Mouse (Mus musculus) intestine, embryonic 16.5 days (tissue): Measurements from ENCODE around the gene Crybg2. TPM values are rescaled to one million over a fixed set of nuclear protein-coding genes. Genes with fewer than 3 reads are reported as not detected.
A peak's percentile ranks its signal among the peaks of the same experiment; 100 is the strongest.

ENCODE experiments used
- ATAC-seq: fragments of 200-750 bp; cut with Nextera tagmentation; 2 replicates; pipeline ENCODE4 v1.8.0; 2017; ENCODE audit warnings: moderate TSS enrichment, moderate library complexity
- H3K27ac ChIP-seq: fragments of 300-500 bp; sonication (generic); 2 replicates; pipeline ENCODE4 v1.5.1; 2014; ENCODE audit warnings: mild to moderate bottlenecking, low read length
- H3K27me3 ChIP-seq: fragments of 300-500 bp; sonication (generic); replicated peaks from 2 replicates; pipeline ENCODE4 v1.6.1; 2014; ENCODE audit warnings: low read length, control low read depth, mixed read lengths; ENCODE audit not compliant: control insufficient read depth, insufficient read depth
- H3K36me3 ChIP-seq: fragments of 300-500 bp; sonication (generic); 2 replicates; pipeline ENCODE4 v1.6.1; 2014; ENCODE audit warnings: low read length, control low read depth; ENCODE audit not compliant: control insufficient read depth, insufficient read depth
- H3K4me1 ChIP-seq: fragments of 300-500 bp; sonication (generic); 2 replicates; pipeline ENCODE4 v1.6.1; 2014; ENCODE audit warnings: low read length, control low read depth, mixed read lengths; ENCODE audit not compliant: control insufficient read depth, insufficient read depth
- H3K4me2 ChIP-seq: fragments of 300-500 bp; sonication (generic); 2 replicates; pipeline ENCODE4 v1.6.1; 2014; ENCODE audit warnings: low read depth, low read length, control low read depth
- H3K4me3 ChIP-seq: fragments of 300-500 bp; sonication (generic); 2 replicates; pipeline ENCODE4 v1.5.1; 2014; ENCODE audit warnings: mild to moderate bottlenecking, low read length
- H3K9ac ChIP-seq: fragments of 300-500 bp; sonication (generic); 2 replicates; pipeline ENCODE4 v1.6.1; 2014; ENCODE audit warnings: low read depth, low read length
- H3K9me3 ChIP-seq: fragments of 300-500 bp; sonication (generic); 2 replicates; pipeline ENCODE4 v1.6.1; 2016; ENCODE audit warnings: low read length, control low read depth; ENCODE audit not compliant: control insufficient read depth
- whole genome bisulfite sequencing: fragments of 180-500 bp; shearing (Covaris S2); extraction: QIAGEN DNeasy Blood & Tissue Kit; methylation state at CpG from one replicate; pipeline ENCODE4 v1.1.7; 2014; 5-methylcytosine and 5-hydroxymethylcytosine counted together
- polyA plus RNA-seq: library from polyadenylated mRNA; unstranded; fragments of >200 nt; fragmentation: Nextera tagmentation; extraction: Ambion mirVana; gene quantifications from 2 replicates; pipeline ENCODE4 v1.2.1, GENCODE M21; 2015

Gene Crybg2
- polyA plus RNA-seq, 1 experiment from 2014 or later, result 22.9 TPM

DNA sequence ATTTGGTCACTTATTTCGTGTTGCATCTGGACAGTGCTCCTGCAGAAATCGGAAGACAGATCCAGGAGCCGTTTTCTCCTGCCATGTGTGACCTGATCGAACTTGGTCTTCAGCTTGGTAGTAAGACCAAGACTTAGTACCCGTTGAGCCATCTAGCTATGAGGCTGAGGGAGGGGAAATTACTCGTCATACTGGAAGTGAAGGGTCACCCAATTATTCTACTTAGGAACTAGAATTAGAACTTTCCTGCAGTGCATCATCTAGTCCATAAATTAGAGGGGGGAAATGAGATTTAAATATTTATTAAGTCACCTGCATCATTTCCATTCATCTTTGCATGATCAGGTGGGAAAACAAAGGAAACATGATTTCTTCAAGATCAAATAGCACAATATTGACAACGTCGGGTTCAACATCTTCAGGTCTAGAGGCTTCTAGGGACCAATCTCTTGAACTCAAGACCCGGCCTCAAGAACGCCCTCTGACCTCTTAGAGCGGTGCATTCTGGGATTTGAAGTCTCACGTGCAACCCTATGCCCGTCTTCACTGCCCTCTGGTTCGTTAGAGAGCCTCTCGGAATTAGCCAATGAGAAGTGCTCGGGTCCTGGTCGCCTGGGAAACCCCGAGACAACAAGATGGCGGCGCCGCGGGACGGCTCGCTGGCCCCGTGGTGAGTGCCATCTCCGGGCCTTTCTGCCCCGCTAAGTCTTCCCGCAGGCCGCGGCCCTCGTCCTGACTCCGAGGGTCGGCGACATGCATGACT, 41.5 kb downstream of the Crybg2 start, which contains the start of gene Ubxn11:
Ubxn11 (plus strand) TSS at position 592 of the 763 bp plus-strand sequence.
- Histone ChIP-seq H3K4me1 (no peaks in the 10 kb centered on the region), H3K27me3 (no peaks in the 10 kb centered on the region), H3K4me2 (peak within 1 kb of the TSS; percentile 65), H3K9me3 (no peaks in the 10 kb centered on the region), H3K9ac (peak within 1 kb of the TSS; percentile 75), H3K4me3 (peak within 1 kb of the TSS; percentile 80), H3K36me3 (no peaks in the 10 kb centered on the region), H3K27ac (no peak within 1 kb of the TSS)
- peak; percentile 98 for ATAC-seq
- whole genome bisulfite sequencing, result 18% methylated on average over 34 of the region's 34 CpGs

DNA sequence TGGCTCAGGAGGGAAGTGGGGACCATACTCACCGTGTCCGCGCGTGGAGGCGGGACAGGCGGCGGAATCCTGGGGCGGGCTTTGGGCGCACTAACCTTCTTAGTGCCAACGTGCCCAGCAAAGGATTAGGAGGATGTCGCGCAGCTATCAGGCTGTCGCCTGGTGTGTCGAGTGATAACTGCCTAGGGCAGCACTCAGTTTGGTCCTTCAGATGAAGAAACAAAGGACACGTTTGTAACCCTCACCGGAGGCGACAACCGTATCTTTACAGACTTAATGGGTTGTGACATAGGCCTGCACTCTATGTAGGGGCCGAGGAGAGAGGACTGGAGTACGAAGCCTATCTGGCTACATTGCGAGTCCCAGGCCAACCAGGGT, 42.1 kb downstream of the Crybg2 start:
- H3K4me1 ChIP-seq, result no peaks in the 10 kb centered on the region
- no peaks in the 10 kb centered on the region for H3K36me3 ChIP-seq
- peak; percentile 73 for ATAC-seq
- H3K27ac ChIP-seq, result no peak overlapping the region
- no peaks in the 10 kb centered on the region for H3K27me3 ChIP-seq
- peak overlapping the region; percentile 75 for H3K9ac ChIP-seq
- 4% methylated on average over 21 of the region's 21 CpGs for WGBS
- H3K9me3 ChIP-seq, result no peaks in the 10 kb centered on the region
- H3K4me2 ChIP-seq, result peak overlapping the region; percentile 65
- H3K4me3 ChIP-seq, result peak overlapping the region; percentile 80

DNA sequence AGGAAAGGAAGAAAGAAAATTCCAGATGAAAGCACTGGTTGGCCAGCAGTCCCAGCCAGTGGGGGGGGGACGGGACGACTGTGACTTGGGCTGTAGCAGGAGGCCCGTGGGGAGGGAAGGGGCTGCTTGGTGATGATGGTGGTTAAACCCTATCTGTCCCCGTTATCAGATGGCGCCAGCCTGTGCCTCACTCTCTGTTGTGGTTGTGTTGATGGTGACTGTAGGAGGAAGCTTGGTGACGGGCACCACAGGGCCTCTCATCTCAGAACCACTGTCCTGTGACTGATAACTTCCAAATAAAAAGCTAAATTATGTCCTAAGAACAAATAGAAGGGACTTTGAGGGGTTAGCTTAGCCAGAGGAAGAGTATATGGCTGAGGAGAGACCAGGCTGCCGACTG, 45.5 kb downstream of the Crybg2 start:
- H3K27me3 ChIP-seq, result no peaks in the 10 kb centered on the region
- H3K9me3 ChIP-seq, result no peaks in the 10 kb centered on the region
- no peak overlapping the region for H3K4me3 ChIP-seq
- H3K27ac ChIP-seq, result no peak overlapping the region
- no peak overlapping the region for H3K9ac ChIP-seq
- H3K36me3 ChIP-seq, result no peaks in the 10 kb centered on the region
- 72% methylated on average over 7 of the region's 7 CpGs for WGBS
- ATAC-seq, result no peak
- 0 out of 2 replicates have a peak, but pooled peaks cover 2% of the 10 kb centered on the region for H3K4me1 ChIP-seq
- no peak overlapping the region for H3K4me2 ChIP-seq

DNA sequence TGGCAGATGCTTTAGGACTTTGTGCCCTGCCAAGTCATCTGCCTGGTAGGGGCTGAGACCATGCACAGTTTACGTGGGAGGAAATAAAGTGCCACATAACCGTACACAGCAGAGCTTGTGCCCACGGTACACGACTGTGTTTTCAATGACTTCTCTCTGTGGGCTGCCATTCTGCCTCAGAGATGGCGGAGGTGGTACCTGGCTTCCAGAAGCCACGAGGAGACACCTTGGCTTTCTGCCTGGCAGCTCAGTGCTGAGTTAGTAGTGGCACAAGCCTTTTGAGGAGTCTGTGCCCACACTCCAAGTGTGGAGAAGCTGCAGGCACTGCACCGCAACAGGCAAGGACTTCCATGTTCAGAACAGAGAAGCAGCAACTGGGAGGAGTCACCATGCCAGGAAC, 47.1 kb downstream of the Crybg2 start:
- no peaks in the 10 kb centered on the region for H3K27me3 ChIP-seq
- WGBS, result 85% methylated on average over 7 of the region's 7 CpGs
- H3K4me2 ChIP-seq, result no peak overlapping the region
- H3K9me3 ChIP-seq, result no peaks in the 10 kb centered on the region
- H3K36me3 ChIP-seq, result no peaks in the 10 kb centered on the region
- H3K4me1 ChIP-seq, result peaks cover 8% of the 10 kb centered on the region; the same call in 1 of the 2 replicates
- H3K4me3 ChIP-seq, result no peak overlapping the region
- no peak overlapping the region for H3K27ac ChIP-seq
- ATAC-seq, result no peak
- H3K9ac ChIP-seq, result no peak overlapping the region

DNA sequence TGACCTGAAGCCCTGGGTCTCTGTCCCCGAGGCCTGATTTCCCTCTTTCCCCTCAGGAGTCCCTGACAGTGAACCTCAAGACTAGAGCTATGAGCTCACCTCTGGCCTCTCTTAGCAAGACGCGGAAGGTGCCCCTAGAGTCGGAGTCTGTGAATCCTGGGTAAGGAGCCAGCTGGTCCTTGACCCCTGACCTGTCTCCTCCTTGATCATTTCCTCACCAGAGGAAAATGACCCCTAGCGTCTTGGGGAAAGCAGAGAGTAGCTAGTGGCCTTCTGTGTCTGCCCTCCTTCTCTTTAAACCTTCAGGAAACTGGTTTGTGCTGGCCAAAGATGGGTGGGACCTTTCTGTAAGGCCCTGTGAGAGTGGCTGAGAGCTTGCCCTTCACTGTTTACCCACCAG, 47.6 kb downstream of the Crybg2 start:
- no peak overlapping the region for H3K4me3 ChIP-seq
- H3K27ac ChIP-seq, result no peak overlapping the region
- WGBS, result 32% methylated on average over 5 of the region's 5 CpGs
- no peak overlapping the region for H3K4me2 ChIP-seq
- H3K9me3 ChIP-seq, result no peaks in the 10 kb centered on the region
- no peak overlapping the region for H3K9ac ChIP-seq
- no peaks in the 10 kb centered on the region for H3K27me3 ChIP-seq
- H3K4me1 ChIP-seq, result peaks cover 9% of the 10 kb centered on the region; the same call in 1 of the 2 replicates
- no peaks in the 10 kb centered on the region for H3K36me3 ChIP-seq
- no peak for ATAC-seq

DNA sequence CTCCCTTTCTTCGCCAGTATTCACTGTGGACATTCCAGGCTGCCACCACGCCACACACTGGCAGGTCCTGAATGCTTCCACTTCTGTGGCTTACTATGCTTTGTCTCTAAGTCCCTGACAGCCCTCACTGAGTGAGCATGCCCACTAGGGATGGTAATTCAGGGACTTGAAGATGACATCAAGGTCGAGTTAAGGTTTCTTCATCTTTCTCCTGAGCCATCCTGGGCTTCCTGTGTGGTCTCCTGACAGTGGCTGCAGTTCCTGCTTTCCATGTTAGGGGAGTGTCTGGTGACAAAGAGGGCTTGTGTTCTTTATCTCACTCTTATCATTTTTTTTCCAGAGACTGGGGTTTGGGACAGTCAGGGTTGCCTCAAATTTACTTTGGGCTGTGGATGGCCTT, 50.0 kb downstream of the Crybg2 start:
- Histone ChIP-seq H3K4me3 (no peak overlapping the region), H3K9me3 (no peaks in the 10 kb centered on the region), H3K4me2 (no peak overlapping the region), H3K9ac (0 out of 2 replicates have a peak overlapping the region, but pooled peaks have one; percentile 7), H3K36me3 (no peaks in the 10 kb centered on the region), H3K4me1 (peaks cover 32% of the 10 kb centered on the region), H3K27me3 (no peaks in the 10 kb centered on the region), H3K27ac (no peak overlapping the region)
- ATAC-seq, result no peak
- WGBS, result 39% methylated on average over 3 of the region's 3 CpGs

DNA sequence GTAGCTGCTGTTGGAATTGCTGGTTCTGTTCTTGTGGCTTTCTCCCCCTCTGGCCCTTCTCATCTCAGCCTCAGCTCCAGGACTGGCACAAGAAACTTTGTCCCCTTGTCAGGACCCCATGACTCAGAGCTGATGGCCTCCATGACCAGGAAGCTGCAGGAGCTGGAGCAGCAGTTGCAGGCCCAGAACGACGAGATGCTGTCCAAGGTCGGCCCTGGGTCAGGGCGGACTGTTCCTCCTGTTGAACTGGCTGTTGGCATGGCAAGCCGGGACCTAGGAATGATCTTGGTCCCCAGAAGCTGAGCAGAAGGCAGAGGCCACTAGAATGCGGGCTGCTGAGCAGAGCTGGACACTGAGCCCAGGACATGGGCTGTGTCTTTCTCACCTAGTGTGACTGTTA, 51.8 kb downstream of the Crybg2 start:
- no peaks in the 10 kb centered on the region for H3K9me3 ChIP-seq
- ATAC-seq, result no peak
- no peak overlapping the region for H3K4me2 ChIP-seq
- no peak overlapping the region for H3K4me3 ChIP-seq
- whole genome bisulfite sequencing, result 58% methylated on average over 6 of the region's 6 CpGs
- no peak overlapping the region for H3K27ac ChIP-seq
- 0 out of 2 replicates have a peak overlapping the region, but pooled peaks have one; percentile 30 for H3K9ac ChIP-seq
- H3K4me1 ChIP-seq, result peaks cover 37% of the 10 kb centered on the region
- no peaks in the 10 kb centered on the region for H3K36me3 ChIP-seq
- H3K27me3 ChIP-seq, result no peaks in the 10 kb centered on the region

DNA sequence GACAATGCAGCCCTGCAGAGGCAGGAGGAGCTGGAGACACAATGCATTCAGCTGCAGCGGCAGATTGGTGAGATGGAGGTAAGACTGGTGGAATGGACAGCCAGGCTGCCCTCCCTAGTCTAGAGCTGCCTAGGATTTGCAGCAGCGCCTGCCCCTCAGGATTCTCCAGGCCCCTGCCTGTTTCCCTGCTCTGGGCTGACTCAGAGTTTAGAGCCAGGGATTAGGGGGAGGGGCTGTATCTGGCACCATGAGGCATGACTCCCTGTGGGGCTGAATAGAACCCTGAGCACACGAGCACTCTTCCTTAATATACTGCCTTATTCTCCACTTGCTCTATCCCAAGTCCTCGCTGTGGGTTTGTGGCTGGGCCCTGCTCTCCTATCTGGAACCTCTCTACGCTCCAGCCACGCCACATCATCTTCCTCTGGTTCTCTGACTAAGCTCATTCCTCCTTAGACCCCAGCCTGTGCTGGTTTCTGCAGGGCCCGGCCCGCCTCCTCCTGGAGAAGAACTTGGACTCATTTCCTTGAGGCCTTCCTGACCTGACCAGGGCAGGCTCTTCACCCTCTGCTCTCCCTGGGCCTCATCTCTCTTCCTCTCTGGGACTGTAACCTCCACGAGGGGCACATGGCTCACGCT, 52.9 kb downstream of the Crybg2 start:
- 0 out of 2 replicates have a peak, but pooled peaks have one; percentile 29 for ATAC-seq
- Histone ChIP-seq H3K4me3 (no peak overlapping the region), H3K27me3 (no peaks in the 10 kb centered on the region), H3K27ac (peak overlapping the region; percentile 26), H3K36me3 (no peaks in the 10 kb centered on the region), H3K9me3 (no peaks in the 10 kb centered on the region), H3K9ac (no peak overlapping the region; the same call in 1 of the 2 replicates), H3K4me1 (peaks cover 40% of the 10 kb centered on the region), H3K4me2 (no peak overlapping the region)
- WGBS, result 52% methylated on average over 10 of the region's 10 CpGs

DNA sequence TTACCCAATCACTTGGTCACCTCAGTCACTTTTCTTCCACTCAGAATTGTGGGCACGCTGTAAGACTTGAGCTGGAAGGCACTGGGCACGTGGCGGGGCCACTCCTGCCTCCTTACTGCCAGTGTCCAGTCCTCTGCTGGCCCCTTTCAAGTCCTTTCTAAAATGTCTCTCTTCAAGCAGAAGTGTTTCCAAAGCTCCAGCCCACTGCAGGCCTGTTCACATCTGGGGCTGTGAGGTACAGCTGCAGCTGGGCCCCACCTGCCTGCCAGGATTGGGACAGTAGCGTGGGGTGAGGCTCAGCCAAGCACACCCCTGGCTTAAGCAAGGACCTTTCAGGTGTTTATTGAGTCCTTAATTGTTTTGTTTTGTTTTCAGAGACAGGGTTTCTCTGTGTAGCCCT, 53.4 kb downstream of the Crybg2 start:
- H3K36me3 ChIP-seq, result no peaks in the 10 kb centered on the region
- H3K9ac ChIP-seq, result no peak overlapping the region; the same call in 1 of the 2 replicates
- H3K4me1 ChIP-seq, result peaks cover 40% of the 10 kb centered on the region
- H3K4me3 ChIP-seq, result no peak overlapping the region
- H3K9me3 ChIP-seq, result no peaks in the 10 kb centered on the region
- H3K27me3 ChIP-seq, result no peaks in the 10 kb centered on the region
- H3K27ac ChIP-seq, result peak overlapping the region; percentile 26
- no peak overlapping the region for H3K4me2 ChIP-seq
- no peak for ATAC-seq
- WGBS, result 91% methylated on average over 4 of the region's 4 CpGs
